ENCODE assay signal across 8 mouse cellular contexts in genomic region chr4:55350219-55350931, GRCm38 (mm10). TPM values are rescaled to one million over a fixed set of nuclear protein-coding genes. Genes with fewer than 3 reads are reported as not detected.
DNase-seq lines count a peak whose midpoint lies in the region; ATAC-seq lines count a peak whose summit lies in the region.

No protein-coding gene starts in this region.

- peak overlapping the region; percentile 85 for H3K27ac ChIP-seq in embryonic facial prominence, embryonic 11.5 days (replicated peaks; ENCODE audit: low read depth, low read length)
- peak overlapping the region; percentile 54 for H3K27ac ChIP-seq in macrophage

- ATAC-seq in CD4-positive, CD25-positive, alpha-beta regulatory T cell, adult 4 months: peak; percentile 9
- ATAC-seq in embryonic facial prominence, embryonic 11.5 days (replicated peaks; ENCODE audit: insufficient number of reproducible peaks, low FRiP score, low TSS enrichment, low read depth): peak; percentile 49

- no peaks in the 10 kb centered on the region for H3K27me3 ChIP-seq in embryonic facial prominence, embryonic 11.5 days (ENCODE audit: control insufficient read depth, insufficient read depth, low read length)

- H3K4me2 ChIP-seq in embryonic facial prominence, embryonic 11.5 days (ENCODE audit: low read depth, low read length): peak overlapping the region; percentile 46

- no peaks in the 10 kb centered on the region for H3K36me3 ChIP-seq in embryonic facial prominence, embryonic 11.5 days (replicated peaks; ENCODE audit: control insufficient read depth, insufficient read depth, low read depth, low read length)
- H3K36me3 ChIP-seq in macrophage (ENCODE audit: inconsistent target): no peaks in the 10 kb centered on the region

- WGBS in embryonic facial prominence, embryonic 11.5 days: under 1% methylated on average over 59 of the region's 66 CpGs
- WGBS in macrophage (ENCODE audit: missing documents): 3% methylated on average over 59 of the region's 66 CpGs

- no peaks in the 10 kb centered on the region for H3K4me1 ChIP-seq in embryonic facial prominence, embryonic 11.5 days (ENCODE audit: control insufficient read depth, insufficient read depth, low read length)

- H3K79me2 ChIP-seq in macrophage (ENCODE audit: inconsistent target): peaks cover 50% of the 10 kb centered on the region

- no peaks in the 10 kb centered on the region for H3K9me3 ChIP-seq in embryonic facial prominence, embryonic 11.5 days (replicated peaks; ENCODE audit: control insufficient read depth, low read length)

- H3K4me3 ChIP-seq in embryonic facial prominence, embryonic 11.5 days (ENCODE audit: low read depth, low read length): peak overlapping the region; percentile 92
- H3K4me3 ChIP-seq in macrophage (ENCODE audit: inconsistent target): peak overlapping the region; percentile 71

- peak overlapping the region; percentile 91 for H3K9ac ChIP-seq in embryonic facial prominence, embryonic 11.5 days (replicated peaks; ENCODE audit: low read length)

- peak; percentile 47 for DNase-seq in T-cell, adult 2 months (ENCODE audit: low spot score)
- peak; percentile 60 for DNase-seq in embryonic facial prominence, embryonic 11.5 days (ENCODE audit: low spot score)
- peak; percentile 60 to 62 for DNase-seq in heart, postnatal 10 days
- DNase-seq in kidney, postnatal 4 days: peak; percentile 67 to 78
- DNase-seq in right cerebral cortex, postnatal 10 days (ENCODE audit: low spot score in 2 of 2): peak; percentile 57 to 63
- DNase-seq in c-Kit-positive CD71-positive TER-119-positive erythroid progenitor cells, embryonic 14.5 days (ENCODE audit: low spot score): no peak

- intact Hi-C loops in heart, postnatal 10 days (cut with DNase I): loop anchor here (5.0 kb wide), 1 partner anchor 1718 kb away; the partner anchor contains the start of gene Fsd1l

RNA-seq across cellular contexts. Expression of gene Rad23b, which starts 0.5 kb away (rescaled TPM):
- 10 to 100 TPM; 13.0 to 18.1 TPM for polyA plus RNA-seq in CD4-positive, CD25-positive, alpha-beta regulatory T cell, adult 4 months (2017; shearing (Covaris generic))
- polyA plus RNA-seq in embryonic facial prominence, embryonic 11.5 days (2014; fragmentation: Nextera tagmentation; extraction: Ambion mirVana): 113 and 123 TPM in 2 replicates
- total RNA-seq in heart, postnatal 10 days (2021): 100 to 1,000 TPM; 128 to 135 TPM
- 100 to 1,000 TPM in 2 of 26 experiments, 10 to 100 TPM in 24; 34.1 to 107 (median 76.3) TPM for total RNA-seq in macrophage (2018; cell fraction: chromatin; rRNA removed)
- 100 to 1,000 TPM in 2 of 26 experiments, 10 to 100 TPM in 24; 74.3 to 106 (median 83.6) TPM for total RNA-seq in macrophage (2018; cell fraction: cytosol; rRNA removed)
- total RNA-seq in macrophage (2018; cell fraction: nucleus; rRNA removed): 10 to 100 TPM; 34.5 to 91.3 (median 68.6) TPM
- polyA plus RNA-seq in macrophage (2018): 67.1 to 167 TPM (median 101 TPM) in 3 replicates
